Mouse (Mus musculus) hindlimb bud, embryonic 11.5 days (tissue): ENCODE data around the gene Rfx2.

ENCODE experiments used
- DNase-seq: peaks from one replicate; pipeline ENCODE4 v3.0.0-alpha.2; 2012; ENCODE audit warnings: low read depth, low spot score; ENCODE audit errors: extremely low spot score

The Rfx2 gene

GRCm38 (mm10) chr17:56833381-56833780, 2.6 kb upstream of the Rfx2 start:
- no peak for DNase-seq

- DNase-seq = no peak
Measured at GRCm38 (mm10) chr17:56832918-56833317, 2.1 kb upstream of the Rfx2 start.

- DNase-seq = peak; percentile 87
Measured at GRCm38 (mm10) chr17:56831111-56831816, 451 bp upstream of the Rfx2 start.

- DNase-seq = no peak
Measured at GRCm38 (mm10) chr17:56829795-56830194, 1.0 kb downstream of the Rfx2 start.

GRCm38 (mm10) chr17:56829171-56829570, 1.6 kb downstream of the Rfx2 start:
- DNase-seq = no peak

GRCm38 (mm10) chr17:56826718-56827117, 4.1 kb downstream of the Rfx2 start:
- DNase-seq = no peak

- DNase-seq = no peak
Measured at GRCm38 (mm10) chr17:56823352-56823751, 7.5 kb downstream of the Rfx2 start.

- no peak for DNase-seq
Measured at GRCm38 (mm10) chr17:56822380-56822779, 8.4 kb downstream of the Rfx2 start.

GRCm38 (mm10) chr17:56819694-56820111, 11.1 kb downstream of the Rfx2 start:
- no peak for DNase-seq

- DNase-seq = no peak
Measured at GRCm38 (mm10) chr17:56819032-56819545, 11.7 kb downstream of the Rfx2 start.

GRCm38 (mm10) chr17:56818067-56818636, 12.7 kb downstream of the Rfx2 start:
- DNase-seq = no peak

- DNase-seq = no peak
Measured at GRCm38 (mm10) chr17:56815057-56815345, 15.8 kb downstream of the Rfx2 start.

- peak; percentile 64 for DNase-seq
Measured at GRCm38 (mm10) chr17:56814316-56815056, 16.3 kb downstream of the Rfx2 start.

- no peak for DNase-seq
Measured at GRCm38 (mm10) chr17:56810245-56810644, 20.6 kb downstream of the Rfx2 start.

GRCm38 (mm10) chr17:56808518-56808917, 22.3 kb downstream of the Rfx2 start:
- no peak for DNase-seq

GRCm38 (mm10) chr17:56805784-56806183, 25.0 kb downstream of the Rfx2 start:
- no peak for DNase-seq

- DNase-seq = no peak
Measured at GRCm38 (mm10) chr17:56804952-56805351, 25.9 kb downstream of the Rfx2 start.

- no peak for DNase-seq
Measured at GRCm38 (mm10) chr17:56802065-56802464, 28.7 kb downstream of the Rfx2 start.

- DNase-seq = no peak
Measured at GRCm38 (mm10) chr17:56799276-56799675, 31.5 kb downstream of the Rfx2 start.

- DNase-seq = no peak
Measured at GRCm38 (mm10) chr17:56793614-56794319, 37.0 kb downstream of the Rfx2 start.

GRCm38 (mm10) chr17:56792588-56792987, 38.2 kb downstream of the Rfx2 start:
- DNase-seq = no peak
